In the genomic region with DNA sequence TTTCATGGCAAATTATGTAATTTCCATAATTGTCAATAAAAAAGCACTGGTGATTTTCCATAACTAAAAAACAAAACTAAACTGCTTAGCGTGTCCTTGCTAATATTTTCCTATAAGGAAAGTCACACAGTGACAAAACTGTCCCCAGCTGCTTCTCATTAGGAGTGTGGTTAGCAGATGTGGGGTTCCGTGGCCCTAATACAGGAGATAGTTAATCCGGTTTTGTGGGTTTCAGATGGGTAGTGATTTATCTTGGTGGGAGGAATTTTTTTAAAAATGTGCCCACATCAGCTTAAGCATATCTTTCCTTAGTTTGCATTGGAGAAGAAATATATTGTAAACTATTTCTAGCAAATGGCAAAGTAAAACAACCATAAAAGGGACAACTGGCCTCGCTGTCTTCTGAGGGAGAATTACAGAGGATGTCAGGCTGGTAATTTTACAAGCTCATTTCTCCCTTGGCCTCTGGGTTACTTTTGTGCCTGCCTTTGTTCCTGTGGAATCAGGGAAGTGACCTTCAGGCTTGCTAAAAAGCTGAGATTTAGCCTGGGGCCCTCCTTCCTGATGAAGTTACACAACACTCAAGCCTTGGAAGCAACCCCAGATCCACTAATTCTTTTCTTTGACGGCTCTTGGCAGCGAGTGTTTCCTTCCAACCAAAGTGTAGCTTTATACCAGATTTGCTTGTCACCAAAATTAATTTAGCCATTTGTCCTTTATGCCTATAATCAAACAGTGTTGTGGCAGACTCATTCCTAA, we compare ENCODE assay signal across 9 mouse cellular contexts. TPM values are rescaled to one million over a fixed set of nuclear protein-coding genes. Genes with fewer than 3 reads are reported as not detected.
DNase-seq lines count a peak whose midpoint lies in the region; ATAC-seq lines count a peak whose summit lies in the region.
"Had no signal": no experiment of that assay in that cellular context is flagged by ENCODE, and none has a peak within 500 bp of the region (broad histone marks: within the 10 kb centered on the region; RNA-seq: fewer than 3 reads in every experiment).

No protein-coding gene starts in this region.

- no peak overlapping the region for H3K4me2 ChIP-seq in kidney, embryonic 15.5 days

- no peak overlapping the region for H3K4me3 ChIP-seq in kidney, embryonic 15.5 days (replicated peaks)

- peak overlapping the region; percentile 38 for H3K27ac ChIP-seq in kidney, embryonic 15.5 days

- intact Hi-C loops in left cerebral cortex, postnatal 10 days (cut with DNase I): no loop called here

- ATAC-seq in granulocyte monocyte progenitor cell, adult 5-6 weeks (replicated peaks; ENCODE audit: poor library complexity, severe bottlenecking): peak; percentile 57
- ATAC-seq in kidney, embryonic 15.5 days (replicated peaks; ENCODE audit: low FRiP score): no peak

- 33% methylated on average over 6 of the region's 6 CpGs for WGBS in kidney, embryonic 15.5 days

- no peaks in the 10 kb centered on the region for H3K9me3 ChIP-seq in kidney, embryonic 15.5 days (replicated peaks)

- H3K4me1 ChIP-seq in kidney, embryonic 15.5 days: peaks cover 19% of the 10 kb centered on the region

- no peak overlapping the region for H3K9ac ChIP-seq in kidney, embryonic 15.5 days

- H3K27me3 ChIP-seq in kidney, embryonic 15.5 days: no peaks in the 10 kb centered on the region

- DNase-seq in ovary, adult 18-20 months (ENCODE audit: low spot score): peak; percentile 70
- no peak for DNase-seq in ovary, postnatal 10 days (ENCODE audit: low spot score)
- peak; percentile 69 for DNase-seq in skeletal muscle tissue, adult 2 months (ENCODE audit: low read depth, low spot score)
- DNase-seq in left cerebral cortex, postnatal 10 days (ENCODE audit: extremely low spot score in 1 of 2, low spot score in 2 of 2): no peak
- no peak for DNase-seq in left cerebral cortex, adult 11 months (ENCODE audit: low spot score)
- no peak for DNase-seq in cerebellum, postnatal 25 days

- no peaks in the 10 kb centered on the region for H3K36me3 ChIP-seq in kidney, embryonic 15.5 days

RNA-seq across cellular contexts. Expression of a gene that starts 6.2 kb away (rescaled TPM):
- 5.4 and 7.1 TPM in 2 replicates for total RNA-seq in granulocyte monocyte progenitor cell, adult 5-6 weeks (2014; fragmentation: Nextera tagmentation)
- 5.9 and 6.2 TPM in 2 replicates for total RNA-seq in granulocyte monocyte progenitor cell, adult 5-6 weeks (2017)
- 15.6 and 16.4 TPM in 2 replicates for polyA plus RNA-seq in kidney, embryonic 15.5 days (2015; fragmentation: Nextera tagmentation; extraction: Ambion mirVana)
- 1 to 10 TPM; 6.7 to 7.1 TPM for total RNA-seq in left cerebral cortex, postnatal 10 days (2021)

RNA-seq across cellular contexts. Expression of a gene that starts 35.9 kb away (rescaled TPM):
- 55.7 and 56.0 TPM in 2 replicates for total RNA-seq in granulocyte monocyte progenitor cell, adult 5-6 weeks (2014; fragmentation: Nextera tagmentation)
- 50.3 and 57.8 TPM in 2 replicates for total RNA-seq in granulocyte monocyte progenitor cell, adult 5-6 weeks (2017)
- polyA plus RNA-seq in kidney, embryonic 15.5 days (2015; fragmentation: Nextera tagmentation; extraction: Ambion mirVana): 85.8 and 86.4 TPM in 2 replicates
- 10 to 100 TPM; 25.6 to 27.4 TPM for total RNA-seq in left cerebral cortex, postnatal 10 days (2021)

RNA-seq across cellular contexts. Expression of a gene that starts 59.3 kb away (rescaled TPM):
- not detected in 2 replicates for total RNA-seq in granulocyte monocyte progenitor cell, adult 5-6 weeks (2014; fragmentation: Nextera tagmentation)
- total RNA-seq in granulocyte monocyte progenitor cell, adult 5-6 weeks (2017): 0.17 and 0.77 TPM in 2 replicates
- 1.2 and 1.5 TPM in 2 replicates for polyA plus RNA-seq in kidney, embryonic 15.5 days (2015; fragmentation: Nextera tagmentation; extraction: Ambion mirVana)
- 1 to 10 TPM; 5.6 to 6.1 TPM for total RNA-seq in left cerebral cortex, postnatal 10 days (2021)
- total RNA-seq: liver, adult 2 months had no signal

Comparison
In these comparisons a context has a peak if more than half of its experiments do, and no peak if none do; other contexts are left out.
1. DNase-seq: peak in ovary, adult 18-20 months (single experiment) and skeletal muscle tissue, adult 2 months (single experiment); none in ovary, postnatal 10 days (single experiment), left cerebral cortex, postnatal 10 days (0 of 2), left cerebral cortex, adult 11 months (single experiment) and cerebellum, postnatal 25 days (0 of 2).